Mouse (Mus musculus) brain, embryonic 18.5 days (tissue): ENCODE results near the gene Scube1.

ENCODE experiments used
- DNase-seq: peaks from one replicate; pipeline ENCODE4 v3.0.0-alpha.2; 2012; ENCODE audit warnings: low read depth, low spot score

The Scube1 gene

GRCm38 (mm10) chr15:83565434-83565833 lies 159.4 kb downstream of the Scube1 start:
- DNase-seq = no peak

- no peak for DNase-seq
Observed at GRCm38 (mm10) chr15:83563857-83564651, 160.8 kb downstream of the Scube1 start.

GRCm38 (mm10) chr15:83563327-83563856 lies 161.4 kb downstream of the Scube1 start, which contains the start of the genes Tspo and Mcat:
TSS of gene Tspo (plus strand) at chr15:83563592.
TSS of gene Mcat (minus strand) at chr15:83563787.
- DNase-seq = no peak

- no peak for DNase-seq
Observed at GRCm38 (mm10) chr15:83562626-83563270, 162.1 kb downstream of the Scube1 start.

GRCm38 (mm10) chr15:83560941-83561477 lies 163.8 kb downstream of the Scube1 start:
- no peak for DNase-seq

- peak; percentile 74 for DNase-seq
Observed at GRCm38 (mm10) chr15:83555161-83555974, 169.5 kb downstream of the Scube1 start.
